Mouse (Mus musculus): Measurements from ENCODE around the gene Ptpn14.

Gene Ptpn14

DNA sequence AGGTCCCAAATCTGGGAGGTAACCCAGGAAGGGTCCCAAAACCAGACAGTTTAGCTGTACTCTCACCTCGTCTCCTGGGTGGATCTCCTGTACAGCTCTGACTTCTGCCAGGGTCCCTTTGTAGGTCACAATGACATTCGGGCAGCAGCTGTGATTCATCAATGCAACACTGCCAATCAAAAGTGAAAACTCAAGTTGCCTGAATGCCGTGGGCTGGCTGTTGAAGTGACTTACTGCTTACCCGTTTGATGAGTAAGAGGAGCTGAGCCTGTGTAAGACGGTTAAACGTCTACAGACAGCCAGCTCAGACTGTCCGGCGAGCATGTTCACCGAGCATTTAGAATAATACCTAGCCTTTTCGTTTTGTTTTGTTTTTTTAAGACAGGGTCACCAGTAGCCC, 160.7 kb downstream of the Ptpn14 start:
- DNase-seq (ENCODE audit: inconsistent age in 2 of 2, low spot score in 1 of 2) = peak in 1 of 2 experiments; percentile 59

DNA sequence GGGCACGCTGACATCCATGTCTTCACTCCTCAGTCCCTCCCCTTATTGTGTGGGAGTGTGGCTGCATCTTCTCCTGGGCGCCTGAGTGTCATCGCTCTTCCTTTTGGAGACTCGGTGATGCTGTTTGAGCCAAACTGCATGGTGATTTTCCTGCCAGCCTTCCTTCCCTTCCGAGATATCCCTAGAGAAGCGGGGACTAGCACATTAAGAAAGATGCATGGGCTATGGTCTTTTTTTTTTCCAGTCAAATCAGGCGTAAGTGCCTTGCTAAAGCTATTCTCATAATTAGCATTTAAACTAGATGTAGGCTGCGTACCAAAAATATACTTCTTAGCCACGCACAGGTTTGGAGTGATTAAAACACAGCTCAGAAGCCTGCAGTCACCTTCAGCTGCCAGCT, 166.1 kb downstream of the Ptpn14 start:
- DNase-seq (ENCODE audit: inconsistent age in 2 of 2, low spot score in 1 of 2) = no peak

DNA sequence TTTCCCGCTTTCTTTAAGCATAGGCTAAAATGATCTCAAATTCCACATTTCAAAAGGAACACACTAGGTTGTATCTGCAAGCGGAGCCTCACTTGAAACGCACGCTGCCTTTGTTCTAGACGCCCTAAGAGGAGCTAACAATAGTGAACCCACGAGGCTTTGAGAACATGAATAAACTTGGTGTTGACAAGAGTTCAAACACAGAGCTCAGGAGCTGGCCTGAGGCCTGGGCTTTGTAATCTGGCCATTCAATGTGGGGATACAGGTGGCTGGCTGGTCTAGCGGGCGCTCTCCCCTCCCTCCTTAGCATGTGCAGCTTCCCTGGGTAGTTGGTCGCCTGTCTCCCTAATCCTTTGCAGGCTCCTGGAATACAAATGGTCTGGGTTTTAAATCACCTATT, 169.8 kb downstream of the Ptpn14 start:
- no peak for DNase-seq (ENCODE audit: inconsistent age in 2 of 2, low spot score in 1 of 2)

DNA sequence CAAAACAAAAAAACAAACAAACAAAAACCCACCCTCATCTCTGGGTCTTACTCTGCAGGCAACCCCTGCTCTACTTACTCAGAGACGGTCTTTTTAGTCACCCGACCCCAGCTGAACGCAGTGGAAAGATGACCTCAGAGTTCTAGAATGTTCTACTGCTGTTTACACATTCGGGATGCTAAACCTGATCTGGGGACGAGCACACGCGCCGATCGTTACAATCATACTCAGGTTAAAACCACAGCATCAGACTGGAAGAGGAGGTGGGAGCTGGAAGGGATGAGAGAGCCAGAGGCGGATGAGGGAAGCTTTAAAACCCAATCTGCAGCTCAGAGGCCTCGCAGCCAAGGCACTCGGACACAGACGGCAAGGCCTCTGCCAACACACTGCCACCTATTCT, 170.6 kb downstream of the Ptpn14 start:
- no peak for DNase-seq (ENCODE audit: inconsistent age in 2 of 2, low spot score in 1 of 2)

DNA sequence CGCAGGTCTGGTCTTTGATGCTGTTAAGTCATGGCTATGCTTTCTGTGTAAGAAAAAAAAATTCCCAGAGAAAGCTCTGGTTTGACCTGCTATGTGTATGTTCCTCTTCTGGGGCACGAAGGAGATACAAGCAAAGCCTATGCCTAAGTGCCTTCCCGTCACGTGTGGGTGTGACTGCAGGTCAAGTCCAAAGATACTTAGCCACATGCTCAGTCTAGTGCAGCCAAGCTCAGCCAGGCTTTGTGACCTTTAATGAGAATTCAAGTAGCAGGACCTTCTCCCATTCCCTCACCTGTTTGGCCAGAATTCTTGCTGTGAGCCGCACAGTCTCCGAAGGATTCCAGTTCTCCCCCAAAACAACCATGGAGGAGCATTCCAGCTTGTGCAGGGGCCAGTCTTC, 171.5 kb downstream of the Ptpn14 start:
- DNase-seq (ENCODE audit: inconsistent age in 2 of 2, low spot score in 1 of 2) = no peak

DNA sequence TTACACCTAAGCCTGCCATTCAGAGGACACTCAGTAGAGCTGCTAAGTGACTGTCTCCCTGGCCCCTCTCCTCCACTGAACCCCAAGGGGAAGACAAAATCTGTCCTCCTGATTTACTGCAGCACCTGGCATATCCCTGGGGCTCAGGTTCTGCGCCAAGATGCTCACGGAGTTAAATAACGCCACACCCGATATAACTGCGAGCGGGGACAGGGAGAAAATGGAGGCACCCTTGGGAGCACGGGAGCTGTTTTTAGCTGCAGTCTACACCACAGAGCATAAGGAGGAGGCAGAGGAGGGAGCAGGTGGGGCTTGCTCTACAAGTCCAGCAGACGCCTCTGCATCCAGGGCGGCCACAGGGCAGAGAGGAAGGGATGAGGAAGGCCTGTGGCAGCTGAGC, 174.3 kb downstream of the Ptpn14 start:
- no peak for DNase-seq (ENCODE audit: inconsistent age in 2 of 2, low spot score in 1 of 2)

DNA sequence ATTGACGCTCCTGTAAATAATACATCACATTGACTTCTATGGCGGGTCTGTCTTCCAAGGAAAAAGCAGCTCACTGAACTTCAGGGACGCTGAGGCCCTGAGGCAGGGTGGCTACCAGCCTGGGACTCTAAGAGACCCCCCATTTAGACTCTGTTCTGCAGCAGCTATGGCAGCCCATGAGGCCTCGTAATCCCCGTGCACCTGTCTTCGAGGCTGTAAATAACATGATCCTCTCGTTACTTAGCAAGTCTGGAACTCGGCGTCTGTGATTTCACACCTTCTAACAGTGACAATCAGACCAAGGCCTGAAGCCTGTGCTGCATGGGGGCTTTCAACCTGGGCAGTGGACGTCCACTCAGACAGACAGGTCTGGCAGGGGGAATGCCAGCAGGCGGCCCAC, 175.1 kb downstream of the Ptpn14 start:
- no peak for DNase-seq (ENCODE audit: inconsistent age in 2 of 2, low spot score in 1 of 2)

DNA sequence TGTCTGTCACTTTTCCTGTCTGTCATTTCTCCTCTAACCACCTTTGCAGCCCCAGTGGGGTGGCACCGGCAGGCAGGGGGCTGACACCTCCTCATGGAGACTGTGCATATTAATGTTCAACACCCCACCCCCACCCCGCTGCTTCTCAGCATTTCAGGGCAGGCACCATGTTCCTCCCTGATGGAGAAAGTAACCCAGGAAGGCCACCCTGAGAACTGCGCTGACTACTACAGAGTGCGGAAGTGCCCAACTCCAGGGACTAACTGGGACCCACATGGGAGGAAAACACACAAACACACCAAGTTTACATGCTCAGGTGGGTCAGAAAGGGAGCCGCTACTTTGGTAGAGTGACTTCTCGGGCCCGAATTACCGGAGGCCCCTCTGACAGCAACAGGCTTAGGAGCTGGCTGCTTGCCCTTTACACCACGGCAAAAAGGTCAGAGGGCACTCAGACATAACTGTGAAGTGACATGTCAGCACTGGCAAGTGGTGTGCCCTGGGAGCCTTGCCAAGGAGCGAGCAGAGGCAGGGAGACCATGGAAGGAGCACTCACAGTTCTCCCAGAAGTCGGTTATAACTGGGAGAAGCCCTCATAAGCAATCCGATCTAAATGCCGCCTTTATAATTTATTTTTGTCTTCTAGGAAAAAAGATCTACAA, 182.7 kb downstream of the Ptpn14 start:
- peak; percentile 69 to 88 for DNase-seq (ENCODE audit: inconsistent age in 2 of 2, low spot score in 1 of 2)

DNA sequence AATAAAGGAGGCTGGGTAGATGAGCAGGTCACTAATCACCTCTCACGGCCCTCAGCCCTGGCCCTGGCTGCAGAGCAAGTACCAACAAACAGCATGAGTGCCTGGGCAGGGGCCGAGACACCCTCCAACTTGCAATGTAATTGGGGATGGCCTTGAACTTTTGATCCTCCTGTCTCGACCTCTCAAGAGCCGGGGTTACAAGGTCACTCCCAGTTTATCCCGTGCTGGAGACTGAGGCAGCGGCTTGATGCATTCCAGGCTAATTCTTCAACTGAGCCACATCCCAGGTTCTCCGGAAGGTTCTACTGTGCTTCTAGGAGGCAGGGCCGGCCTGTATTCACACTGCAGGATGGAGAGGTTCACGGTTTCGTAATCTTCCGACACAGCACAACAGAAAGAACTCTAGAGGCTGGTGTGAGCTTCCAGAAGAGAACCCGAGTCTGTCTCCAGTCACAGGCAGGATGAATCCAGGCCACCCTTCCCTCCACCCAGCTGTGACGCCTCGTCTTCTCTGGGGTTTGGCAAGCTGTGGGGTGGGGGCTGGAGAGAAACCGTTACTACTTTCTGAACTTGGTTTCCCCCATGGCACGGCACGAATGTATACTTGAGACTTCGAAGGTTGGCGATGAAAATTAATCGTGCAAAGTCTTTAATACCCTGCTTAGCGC, 185.2 kb downstream of the Ptpn14 start:
- DNase-seq (ENCODE audit: inconsistent age in 2 of 2, low spot score in 1 of 2) = no peak

DNA sequence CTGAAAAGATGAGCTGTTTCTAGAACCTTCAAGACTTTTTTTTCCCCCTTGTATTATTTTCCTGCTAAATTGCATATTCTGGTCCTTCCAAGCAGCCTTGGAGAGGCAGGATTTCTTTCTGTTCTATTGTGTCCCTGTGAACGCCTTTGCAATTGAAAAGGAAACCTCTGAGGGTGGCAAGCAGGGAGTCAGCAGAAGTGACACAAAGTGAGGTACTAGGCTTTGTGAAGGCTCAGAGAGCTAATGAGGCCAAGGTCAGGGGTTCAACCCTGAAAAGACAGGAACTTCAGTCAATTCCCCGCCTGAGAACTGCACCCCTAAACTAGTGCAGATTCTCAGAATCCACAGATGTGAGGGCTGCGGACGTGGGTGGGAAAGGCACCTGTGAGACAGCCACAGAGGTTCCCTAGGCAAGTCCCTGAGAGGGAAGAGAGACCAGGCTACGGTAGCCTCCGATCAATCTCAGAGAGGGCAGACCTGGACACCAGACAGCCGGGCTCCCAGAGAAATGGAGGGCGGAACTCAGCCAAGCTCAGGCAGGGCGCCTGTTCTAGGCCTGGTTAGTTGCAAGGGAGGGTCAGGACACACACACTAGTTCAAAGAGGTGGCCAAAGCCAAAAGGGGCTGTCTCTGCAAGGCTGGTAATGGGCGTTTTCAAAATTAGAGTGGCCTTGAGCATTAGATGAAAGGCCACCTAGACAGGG, 188.5 kb downstream of the Ptpn14 start:
- peak; percentile 43 to 78 for DNase-seq (ENCODE audit: inconsistent age in 2 of 2, low spot score in 1 of 2)

DNA sequence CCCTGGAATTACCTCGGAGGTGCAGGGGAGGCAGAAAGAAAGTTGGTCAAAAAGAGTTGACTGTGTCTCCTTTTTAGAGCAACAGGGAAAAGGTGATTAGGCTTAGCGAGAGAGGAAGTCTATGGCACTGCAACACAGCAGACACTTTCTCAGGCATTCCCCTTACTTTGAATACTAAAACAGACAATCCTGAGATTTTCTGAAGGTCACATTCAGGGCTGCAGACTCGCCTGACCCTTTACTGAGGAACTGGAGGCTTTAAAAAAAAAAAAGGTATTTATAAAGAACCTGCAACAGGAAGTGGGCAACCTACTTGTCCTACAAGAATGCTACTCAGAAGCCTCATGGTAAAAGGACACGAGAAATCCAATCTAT, 189.0 kb downstream of the Ptpn14 start:
- no peak for DNase-seq (ENCODE audit: inconsistent age in 2 of 2, low spot score in 1 of 2)

DNA sequence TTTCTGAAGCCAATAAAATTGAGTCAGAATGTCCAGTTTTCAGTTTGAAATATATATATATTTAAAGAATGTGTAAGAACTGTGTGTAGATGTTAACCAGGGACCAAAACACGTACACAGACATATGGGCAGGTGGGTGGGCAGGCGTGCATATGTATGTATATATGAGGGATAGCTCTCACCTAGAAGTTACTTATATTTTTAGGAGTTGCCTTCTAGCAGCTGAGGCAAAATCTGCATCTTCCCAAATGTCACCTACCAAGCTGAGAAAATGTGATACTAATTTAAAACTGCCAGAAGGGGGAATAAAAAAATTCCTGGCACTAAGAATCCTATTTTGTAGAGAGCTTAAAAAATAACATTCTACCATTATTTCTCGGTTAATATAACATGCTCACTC, 191.7 kb downstream of the Ptpn14 start:
- no peak for DNase-seq (ENCODE audit: inconsistent age in 2 of 2, low spot score in 1 of 2)

DNA sequence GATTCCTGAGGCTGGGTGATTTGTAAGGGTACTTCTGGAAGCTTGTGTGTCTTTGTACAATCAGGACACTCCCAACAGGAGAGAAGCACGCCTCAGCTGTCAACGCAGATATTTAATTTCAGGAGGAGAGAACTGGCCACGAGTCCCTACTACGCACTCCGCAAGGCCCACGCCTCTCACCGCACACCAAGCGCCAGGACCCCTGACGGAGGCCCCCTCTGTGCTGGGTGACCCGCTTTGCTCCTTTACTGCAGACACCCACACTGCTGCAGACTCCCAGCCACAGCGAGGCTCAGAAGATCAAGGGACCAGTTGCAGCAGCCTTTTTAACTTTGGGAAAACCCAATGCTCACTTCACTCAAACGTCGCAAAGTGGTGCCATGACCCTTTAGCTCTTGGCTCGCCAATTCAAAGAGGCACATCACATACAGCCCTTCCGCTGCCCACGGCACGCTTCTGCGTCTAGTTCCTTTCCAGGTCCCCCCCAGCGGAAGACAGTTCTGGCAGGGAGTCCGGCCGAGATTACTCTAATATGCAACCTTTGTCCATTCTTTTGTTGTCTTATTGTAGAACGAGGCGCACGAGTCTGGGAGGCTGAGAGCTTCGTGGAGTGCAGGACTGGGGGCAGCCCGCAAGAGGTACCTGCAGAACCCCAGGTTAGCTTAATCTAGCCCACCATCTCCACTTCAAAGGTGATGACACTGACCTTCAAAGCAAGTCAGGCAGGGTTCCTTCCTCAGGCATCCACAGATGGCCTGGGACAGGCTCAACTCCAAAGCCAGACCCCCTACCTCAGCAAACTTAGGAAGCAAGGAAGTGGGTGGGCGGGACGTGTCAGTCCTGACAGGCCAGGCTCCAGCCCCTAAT, 192.9 kb downstream of the Ptpn14 start:
- peak; percentile 26 to 55 for DNase-seq (ENCODE audit: inconsistent age in 2 of 2, low spot score in 1 of 2)

DNA sequence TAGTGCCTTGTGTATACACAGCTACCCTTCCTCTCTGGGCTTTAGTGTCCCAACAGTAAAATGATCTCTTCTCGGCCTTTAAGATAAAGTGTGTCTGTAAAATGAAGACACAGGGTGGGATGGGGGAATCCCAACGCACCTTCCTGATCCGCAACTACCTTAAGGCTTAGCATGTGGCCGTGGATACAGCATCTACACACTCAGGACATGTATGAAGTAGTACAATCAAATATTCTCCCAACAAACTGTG, 193.4 kb downstream of the Ptpn14 start:
- peak in 1 of 2 experiments; percentile 82 for DNase-seq (ENCODE audit: inconsistent age in 2 of 2, low spot score in 1 of 2)

DNA sequence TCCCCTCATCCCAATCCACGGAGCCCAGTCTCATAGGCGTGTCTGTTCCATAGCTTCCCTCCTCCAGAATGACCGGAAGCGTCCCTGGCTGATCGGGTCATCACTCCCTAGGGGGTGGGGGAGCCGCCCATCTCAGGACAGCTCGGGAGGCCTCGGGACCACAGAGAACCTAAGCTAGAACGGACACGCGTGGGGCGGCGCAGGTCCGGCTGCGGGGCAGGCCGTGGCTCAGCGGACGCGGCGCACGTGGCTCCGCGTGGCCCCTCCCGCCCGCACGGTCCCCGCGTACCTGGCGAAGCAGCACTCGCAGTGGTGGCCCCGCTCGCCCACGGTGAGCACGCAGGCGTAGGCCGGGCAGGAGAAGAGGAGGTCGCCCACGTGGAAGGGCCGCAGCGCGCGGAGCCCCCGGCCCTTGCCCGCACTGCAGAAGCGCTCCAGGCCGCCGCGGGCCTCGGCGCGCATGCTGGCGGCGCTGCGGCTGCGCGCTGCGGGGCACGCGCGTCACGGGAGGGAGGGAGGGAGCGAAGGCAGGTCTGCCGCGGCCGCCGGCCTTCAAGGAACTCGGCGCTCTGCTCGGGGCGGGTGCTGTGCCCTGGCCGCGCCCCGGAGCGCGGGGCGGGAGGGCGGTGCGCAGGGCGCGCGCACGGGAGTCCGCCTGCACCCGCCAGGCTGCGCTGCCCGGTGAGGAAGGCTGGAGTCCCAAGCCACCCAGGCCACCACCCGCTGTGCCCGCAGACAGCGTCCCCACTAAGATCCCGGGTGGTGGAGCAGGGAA, 193.9 kb downstream of the Ptpn14 start, which contains the start of gene Smyd2:
Gene Smyd2, minus strand, starts transcription at position 546 of the 775 bp plus-strand sequence.
- peak; percentile 88 to 92 for DNase-seq (ENCODE audit: inconsistent age in 2 of 2, low spot score in 1 of 2)

DNA sequence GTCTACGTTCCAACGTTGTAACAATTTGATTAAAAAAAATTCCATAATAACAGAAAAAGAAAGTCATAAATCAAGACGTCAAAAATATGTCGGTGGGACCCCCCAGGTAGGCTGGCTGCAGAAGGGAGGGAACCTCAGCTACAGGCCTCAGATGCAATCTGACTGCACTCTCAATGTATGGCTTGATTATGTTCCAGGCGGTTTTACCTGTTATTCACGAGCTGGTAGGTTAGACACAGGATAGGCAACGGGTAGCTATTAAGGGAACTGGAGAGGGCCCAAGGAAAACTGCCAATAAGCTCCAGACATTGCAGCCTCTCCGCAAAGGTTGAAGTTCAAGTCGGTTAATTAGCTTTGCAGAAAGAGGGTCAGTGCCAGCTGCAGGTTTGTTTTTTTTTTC, 194.7 kb downstream of the Ptpn14 start:
- no peak for DNase-seq (ENCODE audit: inconsistent age in 2 of 2, low spot score in 1 of 2)

DNA sequence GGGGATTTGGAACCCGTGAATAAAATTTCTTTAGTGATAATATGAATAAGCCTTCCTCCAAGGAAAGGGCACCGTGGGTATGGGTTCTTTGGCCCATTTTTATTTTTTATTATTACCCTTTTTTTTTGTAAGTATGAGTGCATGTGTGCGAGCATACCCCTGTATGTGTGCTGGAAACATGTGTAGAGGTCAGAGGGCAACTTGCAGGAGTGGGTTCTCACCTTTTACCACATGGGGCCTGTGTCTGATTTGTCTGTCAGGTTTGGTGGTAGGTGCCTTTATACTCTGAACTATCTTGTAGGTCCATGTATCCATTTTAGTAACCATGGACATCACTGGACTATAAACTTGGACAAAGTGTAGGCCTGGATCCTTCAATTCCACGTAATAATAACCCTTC, 195.1 kb downstream of the Ptpn14 start:
- no peak for DNase-seq (ENCODE audit: inconsistent age in 2 of 2, low spot score in 1 of 2)

DNA sequence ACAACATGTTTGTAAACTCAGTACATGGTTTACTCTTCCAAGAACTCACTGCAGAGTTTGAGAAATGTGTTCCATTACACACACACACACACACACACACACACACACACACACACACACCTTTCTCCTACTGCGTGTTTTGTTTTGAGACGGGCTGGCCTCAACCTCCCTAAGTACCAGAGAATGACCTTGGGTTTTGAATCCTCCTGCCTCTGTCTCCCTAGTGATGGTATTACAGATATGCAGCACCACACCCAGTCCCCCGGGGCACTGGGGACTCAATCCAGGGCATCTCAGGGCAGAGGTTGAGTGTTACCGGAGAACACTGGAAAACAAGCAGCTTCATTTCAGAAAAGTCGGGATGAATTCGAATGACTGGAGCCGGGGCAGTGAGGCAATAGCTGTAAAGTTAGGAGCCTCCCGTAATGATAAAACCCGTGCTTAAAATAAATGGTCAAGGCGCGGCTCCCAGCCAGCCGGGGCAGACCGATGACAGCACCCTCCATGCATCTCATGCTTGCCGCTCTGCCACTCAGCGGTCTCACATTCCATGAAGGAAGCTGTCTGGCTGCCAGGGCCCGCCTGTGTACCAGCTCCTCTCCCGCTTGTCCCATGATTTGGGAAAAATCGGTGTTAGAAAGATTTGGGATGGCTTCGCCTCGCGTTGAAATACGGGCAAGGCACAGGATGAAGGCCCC, 196.0 kb downstream of the Ptpn14 start:
- DNase-seq (ENCODE audit: inconsistent age in 2 of 2, low spot score in 1 of 2) = no peak

DNA sequence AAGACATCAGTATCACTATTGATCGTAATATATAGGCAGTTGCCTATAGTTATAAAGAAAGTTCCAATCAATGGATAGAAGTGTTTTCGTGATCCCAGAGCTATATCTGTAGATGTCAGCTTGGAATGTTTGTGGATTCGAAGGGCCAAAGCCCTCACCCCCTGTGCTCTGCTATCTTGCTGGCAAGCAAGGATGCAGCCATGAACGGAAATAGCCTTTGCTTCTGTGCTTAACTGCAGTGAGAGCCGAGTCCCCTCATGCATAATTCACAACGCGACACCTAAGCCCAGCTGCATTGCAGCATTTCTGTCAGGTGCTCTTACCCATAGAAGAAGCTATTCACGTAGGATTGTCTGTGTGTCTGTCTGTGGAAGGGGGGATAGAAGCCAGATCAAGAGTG, 198.2 kb downstream of the Ptpn14 start:
- DNase-seq (ENCODE audit: inconsistent age in 2 of 2, low spot score in 1 of 2) = no peak

Measured in adrenal gland, adult (tissue).